Mouse (Mus musculus) CD4-positive helper T cell, adult 2 months (primary cell): ENCODE data around the gene Kiss1r.

Experiments
- DNase-seq: peaks from one replicate; pipeline ENCODE4 v3.0.0-alpha.2; 2012; ENCODE audit warnings: low read depth, missing footprints, low spot score

Kiss1r gene

DNA sequence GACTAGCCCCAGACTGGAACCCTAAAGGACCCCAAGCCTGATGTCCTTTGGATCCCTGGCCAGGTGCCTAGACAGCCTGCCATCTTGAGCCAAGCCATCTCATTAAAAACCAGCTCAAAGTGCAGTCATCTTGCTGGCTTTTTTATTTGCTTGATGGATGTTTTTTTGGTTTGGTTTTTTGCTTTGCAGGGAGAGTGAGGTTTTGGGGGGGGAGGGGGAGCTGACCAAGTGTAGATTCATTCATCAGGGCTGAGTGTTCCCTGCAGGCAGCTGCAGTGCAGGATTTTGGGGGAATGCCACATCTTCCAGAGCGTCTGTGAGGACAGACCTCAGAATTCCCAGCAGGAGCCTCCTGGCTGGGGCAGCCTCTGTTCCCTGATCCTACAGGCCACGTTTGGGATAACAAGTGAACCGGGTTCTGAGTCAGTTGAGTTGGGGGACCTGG lies 52.4 kb downstream of the Kiss1r start:
- DNase-seq = no peak

DNA sequence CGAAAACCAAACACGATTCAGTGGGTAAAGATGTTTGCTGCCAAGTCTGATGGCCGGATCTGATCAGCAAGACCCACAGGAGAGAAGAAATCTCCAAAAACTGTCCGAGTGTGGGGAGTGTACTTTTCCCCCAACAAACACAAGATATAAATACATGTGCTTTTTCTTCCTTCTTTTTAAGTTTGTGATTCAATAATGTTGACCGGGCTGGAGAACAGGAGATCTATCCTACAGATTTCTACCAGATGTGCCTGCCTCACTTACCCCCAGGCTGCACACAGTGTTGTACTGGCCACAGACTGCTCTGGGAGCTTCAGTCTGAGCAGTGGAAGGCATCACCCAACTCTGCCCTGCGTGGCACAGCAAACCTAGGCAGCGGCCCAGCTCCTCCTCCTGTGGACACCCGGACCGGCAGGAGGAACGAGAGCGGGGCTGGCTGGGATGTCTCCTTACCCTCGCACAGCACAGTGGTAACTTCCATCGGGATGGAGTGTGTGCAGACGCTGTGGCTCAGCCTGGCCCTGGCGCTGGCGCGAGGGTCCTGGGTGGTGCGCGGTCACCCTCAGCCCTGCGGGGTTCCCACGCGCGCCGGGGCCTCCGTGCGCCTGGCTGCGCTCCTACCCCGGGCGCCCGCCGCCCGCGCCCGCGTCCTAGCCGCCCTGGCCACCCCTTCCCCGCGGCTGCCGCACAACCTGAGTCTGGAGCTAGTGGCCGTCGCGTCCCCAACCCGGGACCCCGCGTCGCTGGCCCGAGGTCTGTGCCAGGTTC lies 53.8 kb downstream of the Kiss1r start, which contains the start of gene Grin3b:
Gene Grin3b (plus strand): TSS at position 301 of the 768 bp plus-strand sequence.
- no peak for DNase-seq

DNA sequence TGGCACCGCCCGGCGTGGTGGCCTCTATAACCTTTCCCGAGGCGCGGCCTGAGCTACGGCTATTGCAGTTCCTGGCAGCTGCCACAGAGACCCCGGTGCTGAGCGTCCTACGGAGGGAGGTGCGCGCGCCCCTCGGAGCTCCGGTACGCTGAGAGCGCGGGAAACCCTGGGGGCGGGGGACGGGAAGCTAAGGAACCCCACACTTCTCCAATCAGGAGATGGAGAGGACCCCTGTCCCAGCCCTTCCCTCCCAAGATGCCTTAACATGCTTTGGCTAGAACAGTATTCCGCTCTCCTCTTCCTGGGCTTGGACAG lies 54.4 kb downstream of the Kiss1r start:
- no peak for DNase-seq
